Mouse (Mus musculus): ENCODE results near the gene Rfx8.

DNA sequence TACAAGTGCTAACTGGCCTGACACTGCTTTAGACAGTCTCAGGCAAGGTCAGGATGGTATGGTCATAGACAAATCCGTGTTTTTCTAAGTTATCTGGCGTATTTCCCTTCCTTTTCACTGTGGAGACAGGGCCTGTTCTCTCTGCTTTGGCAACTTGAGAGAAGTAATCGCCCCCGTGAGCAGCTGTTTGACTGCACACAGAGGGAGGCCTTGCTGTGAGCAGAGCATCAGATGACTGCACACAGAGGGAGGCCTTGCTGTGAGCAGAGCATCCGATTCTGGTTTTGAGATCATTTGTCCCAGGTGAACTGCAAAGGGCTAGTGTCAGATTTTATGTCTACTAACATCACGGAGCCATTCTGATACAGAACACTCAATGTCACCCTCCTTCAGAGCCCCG, 20.2 kb upstream of the Rfx8 start:
- no peak for TF ChIP-seq POLR2A (IDR thresholded peaks at IDR 0.05; ENCODE audit: insufficient read length, low read depth)
- no peak for TF ChIP-seq MAX (IDR thresholded peaks at IDR 0.05; ENCODE audit: low read depth)
- no peak for TF ChIP-seq MYOG (IDR thresholded peaks at IDR 0.05; ENCODE audit: control insufficient read depth in 1 of 3, insufficient read depth in 1 of 3, insufficient read length in 2 of 3, low read depth in 2 of 3)
- no peak for TF ChIP-seq E2F4 (IDR thresholded peaks at IDR 0.05; ENCODE audit: insufficient read depth)
- TF ChIP-seq CEBPB (IDR thresholded peaks at IDR 0.05; ENCODE audit: insufficient read depth, poor library complexity, severe bottlenecking), result no peak
- TF ChIP-seq USF1 (IDR thresholded peaks at IDR 0.05; ENCODE audit: low read depth), result no peak
- TF ChIP-seq TCF12 (IDR thresholded peaks at IDR 0.05; ENCODE audit: insufficient read depth, poor library complexity, severe bottlenecking), result no peak
